Comparison of ENCODE assay signal across 1 mouse cellular context in genomic region chr8:31033281-31033680, GRCm38 (mm10).
TF ChIP-seq lines count a peak whose summit lies in the region.

No protein-coding gene starts in this region.

TF ChIP-seq in CH12.LX, 34 proteins besides CTCF, POLR2A, EP300 and RAD21 (continued from another document):
- TF ChIP-seq MAX (IDR thresholded peaks at IDR 0.05; ENCODE audit: low read length): peak; percentile 51; the same call in 1 of the 2 replicates
- no peak for TF ChIP-seq GABPA (IDR thresholded peaks at IDR 0.05; ENCODE audit: insufficient replicate concordance, low read depth, low read length)
- 0 out of 2 replicates have a peak, but pooled peaks have one; percentile 24 for TF ChIP-seq E2F4 (IDR thresholded peaks at IDR 0.05; ENCODE audit: insufficient replicate concordance, low read depth, low read length)
- TF ChIP-seq MEF2A (IDR thresholded peaks at IDR 0.05; ENCODE audit: borderline replicate concordance, low read depth, low read length): peak; percentile 47; the same call in 1 of the 2 replicates
- TF ChIP-seq ZNF384 (IDR thresholded peaks at IDR 0.05; ENCODE audit: low read depth, low read length): no peak
- TF ChIP-seq CHD1 (IDR thresholded peaks at IDR 0.05; ENCODE audit: low read depth, low read length): no peak
- 0 out of 2 replicates have a peak, but pooled peaks have one; percentile 43 for TF ChIP-seq TCF12 (IDR thresholded peaks at IDR 0.05; ENCODE audit: low read depth, low read length)
